Mouse (Mus musculus) midbrain, embryonic 15.5 days (tissue): ENCODE results near the gene Adssl1. TPM values are rescaled to one million over a fixed set of nuclear protein-coding genes. Genes with fewer than 3 reads are reported as not detected.

Experiments
- ATAC-seq: fragments of 200-750 bp; cut with Nextera tagmentation; replicated peaks from 2 replicates; pipeline ENCODE4 v1.8.0; 2017; ENCODE audit warnings: moderate TSS enrichment
- H3K27ac ChIP-seq: fragments of 300-500 bp; sonication (generic); 2 replicates; pipeline ENCODE4 v1.5.1; 2015; ENCODE audit warnings: mild to moderate bottlenecking, inconsistent platforms
- H3K27me3 ChIP-seq: fragments of 300-500 bp; sonication (generic); replicated peaks from 2 replicates; pipeline ENCODE4 v1.6.1; 2015; ENCODE audit warnings: inconsistent platforms
- H3K36me3 ChIP-seq: fragments of 300-500 bp; sonication (generic); replicated peaks from 2 replicates; pipeline ENCODE4 v1.6.1; 2015; ENCODE audit warnings: inconsistent platforms
- H3K4me1 ChIP-seq: fragments of 300-500 bp; sonication (generic); 2 replicates; pipeline ENCODE4 v1.6.1; 2015; ENCODE audit warnings: inconsistent platforms
- H3K4me2 ChIP-seq: fragments of 300-500 bp; sonication (generic); 2 replicates; pipeline ENCODE4 v1.6.1; 2015; ENCODE audit warnings: inconsistent platforms, mild to moderate bottlenecking, moderate library complexity
- H3K4me3 ChIP-seq: fragments of 300-500 bp; sonication (generic); 2 replicates; pipeline ENCODE4 v1.5.1; 2015; ENCODE audit warnings: mild to moderate bottlenecking, inconsistent platforms
- H3K9ac ChIP-seq: fragments of 300-500 bp; sonication (generic); 2 replicates; pipeline ENCODE4 v1.6.1; 2015; ENCODE audit warnings: mild to moderate bottlenecking, inconsistent platforms
- H3K9me3 ChIP-seq: fragments of 300-500 bp; sonication (generic); 2 replicates; pipeline ENCODE4 v1.6.1; 2016; ENCODE audit warnings: inconsistent platforms
- WGBS: fragments of 180-500 bp; shearing (Covaris S2); methylation state at CpG from one replicate; pipeline ENCODE4 v1.1.7; 2015; ENCODE audit warnings: mixed read lengths; 5-methylcytosine and 5-hydroxymethylcytosine counted together
- polyA plus RNA-seq: library from polyadenylated mRNA; unstranded; fragments of >200 nt; fragmentation: Nextera tagmentation; extraction: Ambion mirVana; gene quantifications from 2 replicates; pipeline ENCODE4 v1.2.1, GENCODE M21; 2015

Adssl1 gene
- polyA plus RNA-seq: 3.1 and 3.6 TPM in 2 replicates

DNA sequence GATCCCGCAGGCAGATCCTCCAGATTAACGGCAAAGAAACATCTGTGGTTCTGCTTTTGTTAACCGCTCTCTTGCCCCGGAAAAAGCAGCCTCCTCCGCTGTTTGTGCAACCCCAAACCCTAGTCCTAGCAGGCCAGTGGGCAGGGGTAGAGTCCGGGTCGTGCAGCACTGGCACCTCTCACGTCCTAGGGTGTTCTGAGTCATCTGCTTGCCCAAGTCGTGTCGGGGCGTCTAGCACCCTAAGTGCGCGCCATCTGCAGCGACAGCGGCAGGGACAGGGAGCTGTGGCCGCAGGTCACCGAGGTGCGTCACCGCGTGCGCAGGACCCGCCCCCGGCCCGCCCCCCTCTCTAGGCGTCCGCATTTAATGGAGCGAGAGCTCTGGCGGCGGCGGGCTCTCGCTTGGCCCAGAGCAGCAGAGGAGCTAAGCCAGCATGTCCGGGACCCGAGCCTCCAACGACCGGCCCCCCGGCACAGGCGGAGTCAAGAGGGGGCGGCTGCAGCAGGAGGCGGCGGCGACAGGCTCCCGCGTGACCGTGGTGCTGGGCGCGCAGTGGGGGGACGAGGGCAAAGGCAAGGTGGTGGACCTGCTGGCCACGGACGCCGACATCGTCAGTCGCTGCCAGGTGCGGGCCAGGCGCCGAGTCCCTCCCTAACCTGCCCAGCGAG, at the start of gene Adssl1:
Adssl1 (plus strand) TSS at position 360 of the 668 bp plus-strand sequence.
- H3K9me3 ChIP-seq: no peaks in the 10 kb centered on the region
- H3K4me3 ChIP-seq: peak within 1 kb of the TSS; percentile 53
- H3K27me3 ChIP-seq: peaks cover 23% of the 10 kb centered on the region
- WGBS: under 1% methylated on average over 56 of the region's 56 CpGs
- H3K4me2 ChIP-seq: peak within 1 kb of the TSS; percentile 92
- H3K9ac ChIP-seq: peak within 1 kb of the TSS; percentile 57
- peak; percentile 67 for ATAC-seq
- H3K4me1 ChIP-seq: peaks cover 18% of the 10 kb centered on the region
- no peak within 1 kb of the TSS for H3K27ac ChIP-seq
- H3K36me3 ChIP-seq: no peaks in the 10 kb centered on the region

- no peak overlapping the region for H3K4me2 ChIP-seq
- WGBS: 88% methylated on average over 8 of the region's 8 CpGs
- H3K36me3 ChIP-seq: no peaks in the 10 kb centered on the region
- H3K9me3 ChIP-seq: no peaks in the 10 kb centered on the region
- no peak overlapping the region for H3K4me3 ChIP-seq
- H3K9ac ChIP-seq: no peak overlapping the region
- H3K27ac ChIP-seq: no peak overlapping the region
- no peaks in the 10 kb centered on the region for H3K4me1 ChIP-seq
- no peaks in the 10 kb centered on the region for H3K27me3 ChIP-seq
- no peak for ATAC-seq
These were observed 49.7 kb upstream of the Adssl1 start for GRCm38 (mm10) chr12:112570160-112570559.

DNA sequence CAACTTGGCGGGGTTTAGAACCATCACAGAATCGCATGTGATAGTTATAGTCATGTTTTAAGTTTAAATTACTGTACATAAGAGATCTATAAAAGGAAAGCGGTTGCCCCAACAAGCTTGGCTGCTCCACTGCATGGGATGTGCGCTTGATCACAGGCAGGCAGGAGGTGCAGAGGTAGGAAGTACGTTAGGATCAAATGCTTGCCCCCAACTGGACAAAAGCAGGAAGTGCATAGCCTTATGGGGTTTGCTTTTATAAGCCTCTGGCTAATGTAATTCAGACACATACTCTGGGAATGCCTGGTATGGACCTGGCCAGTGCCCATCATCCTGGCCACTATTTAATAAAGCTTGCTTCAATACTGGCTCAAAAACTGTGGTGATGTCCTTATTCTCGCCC, 48.8 kb upstream of the Adssl1 start:
- no peak for ATAC-seq
- Histone ChIP-seq H3K36me3 (no peaks in the 10 kb centered on the region), H3K27ac (no peak overlapping the region), H3K9ac (no peak overlapping the region), H3K4me3 (no peak overlapping the region), H3K27me3 (no peaks in the 10 kb centered on the region), H3K4me1 (no peaks in the 10 kb centered on the region), H3K4me2 (no peak overlapping the region), H3K9me3 (no peaks in the 10 kb centered on the region)
- WGBS: 67% methylated on average over 6 of the region's 6 CpGs

DNA sequence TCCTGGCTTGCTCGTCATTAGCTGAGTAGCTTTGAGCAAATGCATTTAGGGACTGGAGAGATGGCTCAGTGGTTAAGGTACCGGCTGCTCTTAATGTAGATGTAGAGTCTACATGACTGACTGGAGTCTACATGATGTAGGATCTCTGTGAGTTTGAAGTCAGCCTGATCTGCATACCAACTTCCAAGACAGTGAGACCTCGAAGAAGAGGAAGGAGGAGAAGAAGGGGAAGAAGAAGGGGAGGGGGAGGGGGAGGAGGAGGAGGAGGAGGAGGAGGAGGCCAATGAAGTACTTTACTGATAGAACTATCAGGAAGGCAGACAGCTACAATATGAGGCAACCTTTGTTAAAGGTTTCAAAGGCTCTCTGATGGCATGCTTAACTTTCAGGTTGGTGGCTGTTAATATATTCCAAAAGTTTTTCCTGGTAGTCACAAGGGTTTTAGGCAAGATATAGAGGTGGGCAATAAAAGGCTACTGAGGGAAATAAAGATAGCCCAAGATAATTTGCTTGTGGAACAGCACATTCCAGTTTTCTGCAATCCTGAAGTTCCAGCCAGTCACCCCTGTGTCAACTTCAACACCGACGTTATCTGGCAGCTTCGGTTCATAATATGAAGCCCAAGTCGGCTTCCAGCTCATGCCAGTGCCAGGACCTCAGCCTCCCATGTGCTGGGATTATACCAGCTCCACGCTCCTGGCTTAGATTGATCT, 44.4 kb upstream of the Adssl1 start:
- Histone ChIP-seq H3K9me3 (no peaks in the 10 kb centered on the region), H3K9ac (no peak overlapping the region), H3K27ac (no peak overlapping the region), H3K27me3 (no peaks in the 10 kb centered on the region), H3K4me1 (no peaks in the 10 kb centered on the region), H3K36me3 (no peaks in the 10 kb centered on the region), H3K4me2 (no peak overlapping the region), H3K4me3 (no peak overlapping the region)
- ATAC-seq: no peak
- 82% methylated on average over 8 of the region's 8 CpGs for WGBS

- Histone ChIP-seq H3K36me3 (no peaks in the 10 kb centered on the region), H3K9ac (no peak overlapping the region), H3K4me2 (no peak overlapping the region), H3K27ac (no peak overlapping the region), H3K4me1 (no peaks in the 10 kb centered on the region), H3K27me3 (no peaks in the 10 kb centered on the region), H3K9me3 (no peaks in the 10 kb centered on the region), H3K4me3 (no peak overlapping the region)
- no peak for ATAC-seq
- 27% methylated on average over 6 of the region's 6 CpGs for WGBS
These were observed 43.5 kb upstream of the Adssl1 start for GRCm38 (mm10) chr12:112576341-112576740.

DNA sequence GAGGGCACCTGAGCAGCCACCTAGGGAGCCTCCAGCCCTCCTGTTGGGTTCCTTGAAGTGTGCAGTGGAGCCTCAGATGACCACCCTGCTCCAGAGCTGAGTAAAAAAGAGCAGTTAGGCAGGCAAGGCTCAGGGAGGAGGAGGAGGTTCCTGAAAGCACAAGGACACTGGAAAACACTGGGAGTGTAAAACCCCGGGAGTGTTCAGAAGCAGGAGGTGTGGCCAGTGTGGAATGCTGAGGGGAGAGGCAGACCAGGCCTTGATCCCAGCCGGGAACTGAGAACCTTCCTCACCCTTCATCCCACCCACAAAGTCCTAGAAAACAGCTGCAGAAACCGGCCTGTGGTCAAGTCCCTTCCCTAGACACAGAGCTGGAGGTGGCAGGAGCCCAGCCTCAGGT, 43.1 kb upstream of the Adssl1 start:
- H3K9ac ChIP-seq: no peak overlapping the region

GRCm38 (mm10) chr12:112578296-112579090, 41.4 kb upstream of the Adssl1 start:
- Histone ChIP-seq H3K4me2 (no peak overlapping the region), H3K27me3 (no peaks in the 10 kb centered on the region), H3K9ac (no peak overlapping the region), H3K4me1 (no peaks in the 10 kb centered on the region), H3K9me3 (no peaks in the 10 kb centered on the region), H3K36me3 (no peaks in the 10 kb centered on the region), H3K4me3 (no peak overlapping the region), H3K27ac (no peak overlapping the region)
- 76% methylated on average over 6 of the region's 6 CpGs for WGBS
- no peak for ATAC-seq

More for the DNA sequence above, 43.1 kb upstream of the Adssl1 start:
- Histone ChIP-seq H3K36me3 (no peaks in the 10 kb centered on the region), H3K27ac (no peak overlapping the region), H3K4me3 (no peak overlapping the region), H3K9me3 (no peaks in the 10 kb centered on the region), H3K4me2 (no peak overlapping the region), H3K27me3 (no peaks in the 10 kb centered on the region), H3K4me1 (no peaks in the 10 kb centered on the region)
- WGBS: 14% methylated on average over 3 of the region's 3 CpGs
- no peak for ATAC-seq

DNA sequence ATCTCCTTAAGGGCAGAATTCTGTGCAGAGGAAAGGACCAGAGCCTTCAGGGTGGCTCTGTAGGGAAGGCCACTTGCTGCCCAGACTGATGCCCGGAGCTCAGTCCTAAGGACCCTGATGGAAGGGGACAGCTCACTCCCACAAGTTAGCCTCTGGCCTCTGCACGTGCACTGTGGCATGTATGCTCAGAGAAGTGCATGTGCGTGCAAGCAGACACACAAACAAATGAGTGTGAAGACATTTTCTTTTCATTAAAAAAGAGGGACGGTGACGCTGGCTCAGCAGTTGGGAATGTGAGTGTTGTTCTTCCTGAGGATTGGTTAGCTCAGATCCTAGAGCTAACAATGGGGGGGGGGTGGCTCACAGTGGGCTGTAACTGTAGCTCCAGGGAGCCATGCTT, 40.4 kb upstream of the Adssl1 start:
- no peak for ATAC-seq
- H3K27ac ChIP-seq: no peak overlapping the region
- H3K36me3 ChIP-seq: no peaks in the 10 kb centered on the region
- H3K9ac ChIP-seq: no peak overlapping the region
- no peak overlapping the region for H3K4me3 ChIP-seq
- H3K27me3 ChIP-seq: no peaks in the 10 kb centered on the region
- no peaks in the 10 kb centered on the region for H3K4me1 ChIP-seq
- no peak overlapping the region for H3K4me2 ChIP-seq
- no peaks in the 10 kb centered on the region for H3K9me3 ChIP-seq
- 48% methylated on average over 5 of the region's 5 CpGs for WGBS

- H3K4me1 ChIP-seq: no peaks in the 10 kb centered on the region
- no peak for ATAC-seq
- H3K27ac ChIP-seq: no peak overlapping the region
- no peak overlapping the region for H3K4me3 ChIP-seq
- no peaks in the 10 kb centered on the region for H3K9me3 ChIP-seq
- 88% methylated on average over 8 of the region's 8 CpGs for WGBS
- H3K36me3 ChIP-seq: no peaks in the 10 kb centered on the region
- no peak overlapping the region for H3K9ac ChIP-seq
- no peak overlapping the region for H3K4me2 ChIP-seq
- H3K27me3 ChIP-seq: no peaks in the 10 kb centered on the region
These were observed 39.9 kb upstream of the Adssl1 start for GRCm38 (mm10) chr12:112579926-112580325.

- no peaks in the 10 kb centered on the region for H3K27me3 ChIP-seq
- no peak for ATAC-seq
These were observed 38.7 kb upstream of the Adssl1 start for GRCm38 (mm10) chr12:112581113-112581512.

GRCm38 (mm10) chr12:112584954-112585353, 34.9 kb upstream of the Adssl1 start:
- Histone ChIP-seq H3K27me3 (peaks cover 26% of the 10 kb centered on the region), H3K27ac (no peak overlapping the region), H3K4me1 (peaks cover 12% of the 10 kb centered on the region; the same call in 1 of the 2 replicates), H3K9me3 (no peaks in the 10 kb centered on the region), H3K4me3 (no peak overlapping the region), H3K4me2 (no peak overlapping the region), H3K36me3 (no peaks in the 10 kb centered on the region), H3K9ac (no peak overlapping the region)
- WGBS: 73% methylated on average over 7 of the region's 7 CpGs
- ATAC-seq: no peak

More at GRCm38 (mm10) chr12:112581113-112581512, 38.7 kb upstream of the Adssl1 start:
- Histone ChIP-seq H3K9me3 (no peaks in the 10 kb centered on the region), H3K4me1 (no peaks in the 10 kb centered on the region), H3K36me3 (no peaks in the 10 kb centered on the region), H3K4me2 (no peak overlapping the region), H3K9ac (no peak overlapping the region), H3K27ac (no peak overlapping the region), H3K4me3 (no peak overlapping the region)
- 87% methylated on average over 3 of the region's 3 CpGs for WGBS

- 72% methylated on average over 7 of the region's 7 CpGs for WGBS
- H3K9ac ChIP-seq: no peak overlapping the region
- no peak overlapping the region for H3K4me2 ChIP-seq
- ATAC-seq: no peak
- H3K36me3 ChIP-seq: no peaks in the 10 kb centered on the region
- H3K27me3 ChIP-seq: peaks cover 27% of the 10 kb centered on the region
- H3K9me3 ChIP-seq: no peaks in the 10 kb centered on the region
- H3K27ac ChIP-seq: no peak overlapping the region
- H3K4me1 ChIP-seq: peaks cover 12% of the 10 kb centered on the region; the same call in 1 of the 2 replicates
- H3K4me3 ChIP-seq: no peak overlapping the region
These were observed 33.8 kb upstream of the Adssl1 start for GRCm38 (mm10) chr12:112585924-112586538.
